Mouse (Mus musculus) midbrain, embryonic 16.5 days (tissue): ENCODE data around the gene Fastk. TPM values are rescaled to one million over a fixed set of nuclear protein-coding genes. Genes with fewer than 3 reads are reported as not detected.

Experiments
- ATAC-seq: fragments of 200-750 bp; cut with Nextera tagmentation; 2 replicates; pipeline ENCODE4 v1.8.0; 2017; ENCODE audit warnings: moderate TSS enrichment
- H3K27ac ChIP-seq: fragments of 300-500 bp; sonication (generic); 2 replicates; pipeline ENCODE4 v1.5.1; 2014; ENCODE audit warnings: mild to moderate bottlenecking, low read length, mixed read lengths
- H3K27me3 ChIP-seq: fragments of 300-500 bp; sonication (generic); 2 replicates; pipeline ENCODE4 v1.6.1; 2014; ENCODE audit warnings: low read depth, low read length, mixed read lengths; ENCODE audit not compliant: control insufficient read depth, insufficient read depth
- H3K36me3 ChIP-seq: fragments of 300-500 bp; sonication (generic); 2 replicates; pipeline ENCODE4 v1.6.1; 2014; ENCODE audit warnings: mild to moderate bottlenecking, low read length, moderate library complexity, mixed read lengths; ENCODE audit not compliant: control insufficient read depth, insufficient read depth
- H3K4me1 ChIP-seq: fragments of 300-500 bp; sonication (generic); 2 replicates; pipeline ENCODE4 v1.6.1; 2014; ENCODE audit warnings: mild to moderate bottlenecking, low read length, mixed read lengths; ENCODE audit not compliant: control insufficient read depth, insufficient read depth
- H3K4me2 ChIP-seq: fragments of 300-500 bp; sonication (generic); 2 replicates; pipeline ENCODE4 v1.6.1; 2014; ENCODE audit warnings: mild to moderate bottlenecking, low read length, mixed read lengths
- H3K4me3 ChIP-seq: fragments of 300-500 bp; sonication (generic); 2 replicates; pipeline ENCODE4 v1.5.1; 2014; ENCODE audit warnings: low read depth, mild to moderate bottlenecking, low read length, moderate library complexity, mixed read lengths
- H3K9ac ChIP-seq: fragments of 300-500 bp; sonication (generic); 2 replicates; pipeline ENCODE4 v1.6.1; 2014; ENCODE audit warnings: low read depth, low read length, mixed read lengths
- H3K9me3 ChIP-seq: fragments of 300-500 bp; sonication (generic); replicated peaks from 2 replicates; pipeline ENCODE4 v1.6.1; 2014; ENCODE audit warnings: mild to moderate bottlenecking, low read length, mixed read lengths; ENCODE audit not compliant: control insufficient read depth, poor library complexity, severe bottlenecking
- WGBS: fragments of 180-500 bp; shearing (Covaris S2); extraction: QIAGEN DNeasy Blood & Tissue Kit; methylation state at CpG from one replicate; pipeline ENCODE4 v1.1.7; 2014; 5-methylcytosine and 5-hydroxymethylcytosine counted together
- polyA plus RNA-seq: library from polyadenylated mRNA; unstranded; fragments of >200 nt; fragmentation: Nextera tagmentation; extraction: Ambion mirVana; gene quantifications from 2 replicates; pipeline ENCODE4 v1.2.1, GENCODE M21; 2015

Gene Fastk
- polyA plus RNA-seq, 1 experiment from 2014 or later, result 96.2 TPM

- Histone ChIP-seq H3K4me3 (no peak overlapping the region), H3K27me3 (no peaks in the 10 kb centered on the region), H3K9ac (peak overlapping the region; percentile 40), H3K4me2 (peak overlapping the region; percentile 95; the same call in 1 of the 2 replicates), H3K4me1 (peaks cover 35% of the 10 kb centered on the region), H3K9me3 (no peaks in the 10 kb centered on the region), H3K27ac (no peak overlapping the region), H3K36me3 (no peaks in the 10 kb centered on the region)
- 46% methylated on average over 7 of the region's 7 CpGs for WGBS
- ATAC-seq, result no peak
Measured at GRCm38 (mm10) chr5:24455613-24456012, 10.5 kb upstream of the Fastk start.

GRCm38 (mm10) chr5:24455076-24455475 is 10.0 kb upstream of the Fastk start:
- H3K4me1 ChIP-seq, result peaks cover 35% of the 10 kb centered on the region
- no peak overlapping the region for H3K27ac ChIP-seq
- WGBS, result 55% methylated on average over 3 of the region's 3 CpGs
- peak overlapping the region; percentile 95 for H3K4me2 ChIP-seq
- no peak overlapping the region for H3K4me3 ChIP-seq
- H3K27me3 ChIP-seq, result no peaks in the 10 kb centered on the region
- H3K36me3 ChIP-seq, result no peaks in the 10 kb centered on the region
- no peak overlapping the region for H3K9ac ChIP-seq
- no peak for ATAC-seq
- no peaks in the 10 kb centered on the region for H3K9me3 ChIP-seq

GRCm38 (mm10) chr5:24453985-24454303 is 8.9 kb upstream of the Fastk start:
- Histone ChIP-seq H3K9ac (peak overlapping the region; percentile 95), H3K4me3 (peak overlapping the region; percentile 93), H3K36me3 (no peaks in the 10 kb centered on the region), H3K4me2 (peak overlapping the region; percentile 95), H3K27me3 (no peaks in the 10 kb centered on the region), H3K4me1 (peaks cover 35% of the 10 kb centered on the region), H3K27ac (peak overlapping the region; percentile 54; the same call in 1 of the 2 replicates), H3K9me3 (no peaks in the 10 kb centered on the region)
- WGBS, result 11% methylated on average over 2 of the region's 2 CpGs
- no peak for ATAC-seq

DNA sequence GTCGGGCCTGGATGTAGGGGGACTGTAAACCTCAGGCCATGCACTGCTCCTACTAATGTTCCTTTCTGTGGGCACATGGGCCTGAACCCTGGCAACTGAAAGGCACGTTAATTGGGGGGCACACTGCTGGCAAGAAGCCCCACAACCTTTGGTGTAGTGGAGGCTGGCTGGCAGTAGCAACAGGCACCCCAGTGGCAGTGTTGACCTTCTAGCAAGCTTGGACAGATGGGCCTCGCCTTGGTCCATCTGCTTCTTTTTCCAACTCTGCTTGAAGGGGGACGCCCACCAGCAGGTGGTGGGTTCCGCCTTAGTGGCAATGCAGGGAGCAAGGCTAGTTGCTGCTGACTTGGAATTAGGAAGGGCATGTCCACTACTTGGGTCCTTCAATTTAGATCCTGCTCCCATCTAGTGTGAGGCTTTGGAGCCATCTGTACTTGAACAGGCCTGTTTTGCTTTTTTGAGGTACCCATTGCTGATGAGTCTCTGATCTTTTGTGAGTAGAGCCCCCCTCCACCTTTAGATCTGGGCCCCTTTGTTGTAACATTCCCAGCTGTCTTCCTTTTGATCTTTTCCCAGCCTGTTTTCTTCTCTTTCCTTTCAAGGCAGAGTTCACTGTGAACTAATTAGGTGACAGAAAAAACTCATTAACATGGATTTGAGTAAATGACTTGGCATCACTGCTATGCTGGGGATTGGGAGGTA is 8.3 kb upstream of the Fastk start:
- ATAC-seq, result peak; percentile 3; the same call in 1 of the 2 replicates
- no peaks in the 10 kb centered on the region for H3K36me3 ChIP-seq
- no peaks in the 10 kb centered on the region for H3K9me3 ChIP-seq
- WGBS, result 4% methylated on average over 5 of the region's 5 CpGs
- H3K9ac ChIP-seq, result peak overlapping the region; percentile 95
- peak overlapping the region; percentile 83 for H3K27ac ChIP-seq
- H3K27me3 ChIP-seq, result no peaks in the 10 kb centered on the region
- peak overlapping the region; percentile 95 for H3K4me2 ChIP-seq
- H3K4me1 ChIP-seq, result peaks cover 35% of the 10 kb centered on the region
- H3K4me3 ChIP-seq, result peak overlapping the region; percentile 93

DNA sequence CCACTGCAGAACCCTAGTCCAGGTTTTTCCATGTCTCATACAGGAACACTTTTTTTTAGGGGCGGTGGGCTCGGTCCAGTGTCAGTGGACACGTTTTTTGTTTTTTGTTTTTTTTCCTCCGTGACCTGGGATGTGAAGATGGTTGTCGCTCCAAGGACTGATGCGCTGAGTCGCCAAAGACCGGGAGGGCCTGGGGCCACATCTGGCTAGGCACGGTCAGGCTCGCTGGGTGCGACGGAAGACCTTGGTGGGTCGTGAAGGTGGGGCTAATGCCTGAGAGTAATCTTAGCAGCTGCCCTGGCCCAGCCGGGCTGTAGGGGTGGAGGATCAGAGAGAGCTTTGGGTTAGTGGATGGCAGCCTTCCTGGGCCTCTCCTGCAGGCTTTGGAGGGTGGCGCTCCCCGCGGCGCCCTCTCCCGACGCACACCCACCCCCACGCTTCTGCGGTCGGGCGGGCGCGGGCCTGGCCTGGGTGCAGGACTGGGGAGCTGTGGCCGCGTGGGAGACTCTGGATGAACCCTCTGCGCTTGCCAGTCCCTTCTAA is 7.7 kb upstream of the Fastk start:
- peak; percentile 20 for ATAC-seq
- no peaks in the 10 kb centered on the region for H3K27me3 ChIP-seq
- peak overlapping the region; percentile 95 for H3K9ac ChIP-seq
- peak overlapping the region; percentile 95 for H3K4me2 ChIP-seq
- peak overlapping the region; percentile 93 for H3K4me3 ChIP-seq
- peak overlapping the region; percentile 83 for H3K27ac ChIP-seq
- H3K36me3 ChIP-seq, result no peaks in the 10 kb centered on the region
- H3K4me1 ChIP-seq, result peaks cover 38% of the 10 kb centered on the region
- no peaks in the 10 kb centered on the region for H3K9me3 ChIP-seq
- under 1% methylated on average over 27 of the region's 29 CpGs for WGBS

GRCm38 (mm10) chr5:24452030-24452690 is 7.1 kb upstream of the Fastk start, which contains the start of gene Agap3:
Gene Agap3, plus strand, starts transcription at chr5:24452177.
- H3K27ac ChIP-seq, result peak within 1 kb of the TSS; percentile 83
- peak; percentile 3 for ATAC-seq
- H3K36me3 ChIP-seq, result no peaks in the 10 kb centered on the region
- no peaks in the 10 kb centered on the region for H3K9me3 ChIP-seq
- peak within 1 kb of the TSS; percentile 93 for H3K4me3 ChIP-seq
- peak within 1 kb of the TSS; percentile 95 for H3K9ac ChIP-seq
- 0% methylated on average over 44 of the region's 85 CpGs for WGBS
- H3K4me2 ChIP-seq, result peak within 1 kb of the TSS; percentile 95
- peaks cover 40% of the 10 kb centered on the region for H3K4me1 ChIP-seq
- no peaks in the 10 kb centered on the region for H3K27me3 ChIP-seq

DNA sequence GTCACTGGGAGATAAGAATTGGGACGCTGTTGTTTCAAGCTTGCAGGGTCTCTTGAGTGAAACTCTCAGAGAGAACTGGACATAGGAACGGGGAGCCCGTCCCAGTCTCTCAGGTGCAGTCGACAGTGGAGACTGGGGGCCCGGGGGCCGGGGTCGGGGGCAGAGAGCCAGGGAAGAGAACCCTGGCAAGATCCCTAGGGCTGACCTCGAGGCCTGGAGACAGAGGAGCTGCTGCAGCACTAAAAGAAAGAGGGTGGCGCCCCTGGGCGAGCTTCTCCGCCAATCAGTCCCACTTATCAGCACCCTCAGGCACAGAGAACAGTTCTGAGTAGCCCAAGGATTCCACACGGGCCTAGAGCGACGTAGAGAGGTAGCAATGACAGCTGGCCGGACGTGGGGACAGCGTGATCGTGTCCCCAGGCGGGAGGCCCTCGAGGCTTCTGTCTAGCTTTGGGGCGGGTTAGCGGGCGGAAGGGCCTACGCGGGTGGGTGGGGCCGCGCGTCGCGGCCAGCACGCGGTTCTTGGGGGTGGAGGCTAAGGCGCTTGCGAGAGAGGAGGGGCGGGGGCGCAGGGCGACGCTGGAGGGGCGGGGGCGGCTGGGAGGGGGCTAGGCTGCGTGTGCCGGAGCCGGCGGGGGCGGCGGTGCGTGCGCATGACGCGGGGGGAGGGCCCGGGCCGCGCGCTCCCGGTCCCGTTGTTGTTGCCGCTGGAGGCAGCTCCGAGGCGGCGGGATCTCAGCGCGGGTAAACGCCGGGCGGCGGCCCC is 6.4 kb upstream of the Fastk start:
- WGBS, result 1% methylated on average over 32 of the region's 66 CpGs
- Histone ChIP-seq H3K4me3 (peak overlapping the region; percentile 93), H3K27me3 (no peaks in the 10 kb centered on the region), H3K9ac (peak overlapping the region; percentile 95), H3K36me3 (no peaks in the 10 kb centered on the region), H3K27ac (peak overlapping the region; percentile 83), H3K4me2 (peak overlapping the region; percentile 95), H3K4me1 (peaks cover 46% of the 10 kb centered on the region), H3K9me3 (no peaks in the 10 kb centered on the region)
- ATAC-seq, result peak; percentile 65

DNA sequence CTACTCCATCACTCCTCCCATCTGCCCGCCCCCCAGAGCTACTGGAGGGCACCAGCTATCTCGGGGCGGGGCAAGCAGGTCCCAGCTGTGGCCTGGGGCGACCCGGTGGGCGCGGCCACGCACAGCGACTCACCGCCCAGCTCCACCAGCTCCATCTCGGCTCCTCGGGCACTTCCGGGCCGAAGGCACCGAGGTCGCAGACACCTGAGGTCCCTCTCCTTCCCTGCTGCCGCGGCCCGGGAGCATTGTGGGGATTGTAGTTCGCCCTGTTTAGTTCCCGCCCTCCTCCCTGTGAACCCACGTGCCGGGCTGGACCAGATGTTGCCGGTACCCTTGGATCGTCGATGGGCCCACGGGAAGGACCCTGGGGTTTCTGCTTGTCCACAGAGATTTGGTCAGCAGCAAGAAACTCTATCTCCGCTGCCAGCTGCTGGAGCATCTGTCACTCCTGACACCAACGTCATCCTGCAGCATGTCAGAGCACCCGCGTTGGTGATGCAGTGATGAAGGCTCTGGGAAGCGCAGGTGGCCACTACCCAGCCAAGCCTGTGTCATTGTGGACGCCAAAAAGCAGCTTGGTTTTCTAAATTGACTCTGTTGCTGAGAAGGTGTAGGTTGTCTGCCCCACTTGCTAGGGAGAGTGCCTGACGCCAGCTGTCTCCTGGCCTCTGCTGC is 2.7 kb upstream of the Fastk start, which contains the start of gene Tmub1:
Gene Tmub1 (minus strand): TSS at position 231 of the 675 bp plus-strand sequence.
- Histone ChIP-seq H3K4me3 (peak within 1 kb of the TSS; percentile 77), H3K9me3 (no peaks in the 10 kb centered on the region), H3K36me3 (peaks cover 3% of the 10 kb centered on the region; the same call in 1 of the 2 replicates), H3K27me3 (no peaks in the 10 kb centered on the region), H3K4me1 (peaks cover 31% of the 10 kb centered on the region), H3K4me2 (peak within 1 kb of the TSS; percentile 79), H3K27ac (peak within 1 kb of the TSS; percentile 59), H3K9ac (peak within 1 kb of the TSS; percentile 73)
- ATAC-seq, result peak; percentile 55
- WGBS, result 1% methylated on average over 33 of the region's 34 CpGs
